Mouse (Mus musculus) thymus, adult 2 months (tissue): ENCODE results near the gene Prepl.

ENCODE experiments used
- CTCF ChIP-seq: fragments of 200-500 bp; IDR thresholded peaks from 2 replicates; pipeline ENCODE4 v1.5.1; 2012; ENCODE audit warnings: mild to moderate bottlenecking, control low read depth, low read length, moderate library complexity, borderline replicate concordance; ENCODE audit not compliant: control insufficient read depth, poor library complexity, insufficient read depth; ENCODE audit errors: extremely low read depth
- POLR2A ChIP-seq: fragments of 200-500 bp; IDR thresholded peaks from 2 replicates; pipeline ENCODE4 v1.6.1; 2012; ENCODE audit warnings: mild to moderate bottlenecking, low read length, control low read depth, moderate library complexity; ENCODE audit not compliant: control insufficient read depth, poor library complexity, insufficient read depth; ENCODE audit errors: extremely low read depth

DNA sequence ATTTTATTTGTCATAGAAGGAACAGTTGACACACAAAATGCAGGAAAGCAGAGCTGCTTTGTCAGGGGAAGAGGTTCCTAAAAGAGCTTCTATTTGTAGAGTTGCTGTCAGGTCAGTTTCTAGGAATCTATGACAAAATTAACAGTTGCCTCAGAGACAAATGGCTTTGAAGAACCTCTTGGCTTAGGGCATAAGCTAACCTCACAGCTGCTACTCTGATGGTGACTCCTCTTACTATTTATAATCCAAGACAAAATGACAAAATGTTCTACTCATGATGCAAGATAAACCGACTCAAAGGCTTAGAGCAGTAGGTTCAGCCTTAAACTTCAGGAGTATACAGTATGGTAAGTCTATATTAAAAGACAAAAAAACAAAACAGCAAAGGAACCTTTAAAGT is 3.5 kb downstream of the Prepl start:
- TF ChIP-seq CTCF (no peak), POLR2A (no peak)
